Mouse (Mus musculus) gastrocnemius, postnatal 10 days (tissue): ENCODE data around the gene Cacul1. TPM values are rescaled to one million over a fixed set of nuclear protein-coding genes. Genes with fewer than 3 reads are reported as not detected.

Source experiments
- DNase-seq: peaks from one replicate; pipeline ENCODE4 v3.0.0; 2021; ENCODE audit warnings: mixed read lengths
- microRNA-seq, 2 experiments: library from miRNA; unstranded; fragments of <30 nt; microRNA quantifications; one replicate each; pipeline ENCODE4 v1.2.0; 2021
- total RNA-seq, 2 experiments: library from RNA; stranded (reverse); gene quantifications; 2 replicates each; pipeline ENCODE4 v1.2.3; 2021

The Cacul1 gene
- total RNA-seq, 2 experiments from 2014 or later, result 26.7 to 28.6 TPM

DNA sequence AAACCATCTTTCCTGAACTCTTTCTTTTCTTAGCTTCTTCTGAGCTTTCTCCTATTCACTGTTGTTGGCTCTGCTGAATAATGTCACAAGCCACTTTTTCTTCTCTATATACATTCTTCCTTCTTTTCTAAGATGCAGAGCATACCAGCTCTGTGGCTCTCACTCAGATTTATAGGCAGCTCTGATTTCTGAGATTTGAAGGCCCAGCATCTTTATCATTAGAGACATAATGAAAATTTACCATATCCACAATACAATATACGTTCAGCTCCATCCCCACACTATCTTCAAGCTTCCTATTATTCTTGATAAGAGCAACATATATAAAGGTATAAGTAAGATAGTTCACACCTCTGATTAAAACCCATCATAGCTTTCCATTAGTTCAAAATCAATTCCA is 50.7 kb downstream of the Cacul1 start:
- DNase-seq, result no peak

- no peak for DNase-seq
These were observed 51.5 kb downstream of the Cacul1 start for GRCm38 (mm10) chr19:60529302-60529701.

DNA sequence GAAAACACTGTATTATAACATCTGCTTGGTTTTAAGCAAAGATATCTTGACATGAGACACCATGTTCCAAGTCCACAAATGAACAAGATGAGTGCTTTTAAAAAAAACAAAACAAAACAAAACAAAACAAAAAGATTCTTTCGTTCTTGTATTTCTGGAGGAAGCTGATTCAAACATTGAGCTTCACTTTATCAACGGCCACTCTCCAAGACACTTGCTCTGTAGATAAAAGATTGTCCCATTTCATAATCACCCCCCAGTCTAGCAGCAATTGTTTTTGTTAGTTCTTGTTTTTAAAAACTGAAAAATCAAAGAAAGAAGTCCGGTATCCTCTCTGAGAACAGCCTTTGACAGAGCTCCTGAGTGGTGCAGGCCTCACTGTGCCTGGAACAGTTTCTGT is 52.2 kb downstream of the Cacul1 start:
- DNase-seq, result no peak

DNA sequence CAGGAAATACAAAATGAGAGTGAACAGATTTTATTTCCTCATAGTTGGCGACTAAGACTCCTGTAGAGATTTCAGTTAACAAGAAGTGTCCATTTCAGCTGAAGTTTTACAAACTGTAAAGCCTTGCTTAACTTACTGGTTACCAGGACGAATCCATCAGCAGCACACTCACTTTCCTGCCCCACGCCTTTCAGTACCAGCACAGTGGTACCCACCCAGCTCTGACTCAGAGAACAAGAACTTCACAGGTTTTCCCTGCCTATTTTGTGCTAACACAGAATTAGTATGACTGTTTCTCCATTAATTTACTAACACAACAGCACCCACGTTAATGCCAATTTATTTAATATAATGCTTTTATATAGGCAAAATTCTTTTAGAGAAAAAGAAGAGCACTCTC is 53.9 kb downstream of the Cacul1 start:
- DNase-seq, result no peak

DNA sequence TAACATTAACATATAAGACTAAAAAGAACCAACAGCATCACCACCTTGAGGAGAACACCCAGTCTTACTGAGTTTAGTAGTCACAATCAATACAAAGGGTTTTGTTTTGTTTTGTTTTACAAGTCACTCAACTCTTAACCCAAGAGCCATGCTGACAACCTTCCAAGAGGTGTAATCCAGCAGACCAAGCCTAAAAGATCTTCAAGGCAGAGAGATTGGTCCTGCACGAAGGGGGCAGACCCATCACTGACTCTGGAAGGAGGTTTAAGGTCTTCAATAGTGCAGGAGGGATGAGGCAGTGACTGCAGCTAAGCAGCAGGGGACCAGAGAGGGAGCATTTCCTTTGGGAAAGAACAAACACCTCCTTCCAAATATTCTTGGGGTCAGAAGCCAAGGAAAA is 55.7 kb downstream of the Cacul1 start:
- no peak for DNase-seq

DNA sequence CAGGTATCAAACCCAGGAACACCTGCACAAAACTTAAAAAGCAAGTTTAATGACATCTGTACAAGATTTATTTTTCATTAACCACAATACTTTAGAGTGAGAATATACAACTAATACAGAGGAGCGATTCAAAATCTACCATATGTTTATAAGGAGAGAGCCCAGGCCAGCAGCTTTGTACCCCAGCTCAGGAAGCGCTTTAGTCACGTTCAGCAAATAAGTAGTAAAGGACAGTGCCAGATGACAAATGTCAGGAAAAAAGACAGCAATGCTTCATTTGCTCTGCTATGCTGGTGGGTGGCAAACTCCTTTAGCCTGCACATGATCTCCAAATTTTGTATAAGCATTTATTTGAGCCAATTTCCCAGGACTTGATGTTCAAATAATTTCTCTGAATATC is 56.1 kb downstream of the Cacul1 start:
- no peak for DNase-seq

DNA sequence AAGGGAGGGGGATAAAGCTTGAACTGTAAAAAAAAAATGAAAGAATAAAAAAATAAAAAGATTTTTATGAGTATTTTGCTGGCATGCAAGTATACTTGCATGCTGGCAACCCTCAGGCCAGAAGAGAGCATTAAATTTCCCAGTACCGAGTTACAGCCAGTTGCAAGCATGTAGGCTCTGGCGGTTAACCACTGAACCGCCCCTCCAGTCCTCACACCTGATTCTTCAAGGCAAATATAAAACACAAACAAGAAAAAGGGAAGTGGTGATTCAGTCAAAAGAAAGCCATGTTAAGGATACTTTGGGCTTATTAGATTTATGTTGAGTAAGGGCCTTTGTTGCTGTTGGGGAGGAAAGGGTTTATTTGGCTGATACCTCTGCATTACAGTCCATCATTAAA is 60.7 kb downstream of the Cacul1 start:
- DNase-seq, result no peak

DNA sequence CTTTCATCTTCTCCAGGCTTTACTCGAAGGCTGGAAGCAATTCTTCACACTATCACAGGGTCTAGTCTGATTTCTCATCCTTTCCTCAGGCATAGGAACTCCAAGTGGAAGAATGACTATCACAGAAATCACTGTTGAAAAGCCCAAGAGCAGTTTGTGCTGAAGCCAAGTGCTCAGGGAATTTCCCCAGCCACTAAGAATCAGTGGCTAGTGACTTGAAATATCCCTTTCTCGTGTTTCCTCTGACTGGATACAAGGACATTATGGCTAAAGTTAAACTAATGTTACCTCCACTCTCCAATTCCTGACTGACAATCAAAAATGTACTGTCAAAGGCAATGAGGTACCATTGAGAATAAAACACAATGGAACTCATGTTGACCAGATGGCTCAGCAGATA is 65.8 kb downstream of the Cacul1 start:
- DNase-seq, result no peak

- no peak for DNase-seq
These were observed 67.4 kb downstream of the Cacul1 start for GRCm38 (mm10) chr19:60513431-60513830.

- DNase-seq, result no peak
These were observed 80.6 kb downstream of the Cacul1 start for GRCm38 (mm10) chr19:60500209-60500608.

DNA sequence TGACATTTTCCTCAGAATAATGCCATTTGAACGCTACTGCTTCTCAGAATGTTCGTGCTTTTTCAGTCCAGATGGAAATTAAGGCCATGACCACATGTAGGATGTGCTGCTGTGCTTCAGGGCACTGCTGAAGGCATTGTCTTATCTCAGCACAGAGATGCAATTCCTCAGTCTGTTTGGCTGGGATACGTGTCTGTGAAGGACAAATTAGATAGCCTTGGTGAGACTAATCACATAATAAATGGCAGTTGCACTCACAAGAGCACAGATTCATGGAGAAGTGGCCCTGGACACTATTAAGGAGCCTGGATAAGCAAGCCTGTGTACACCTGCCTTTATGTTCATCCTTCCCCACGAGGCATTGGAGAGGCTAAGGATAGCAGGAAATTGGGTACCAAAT is 83.7 kb downstream of the Cacul1 start:
- no peak for DNase-seq

DNA sequence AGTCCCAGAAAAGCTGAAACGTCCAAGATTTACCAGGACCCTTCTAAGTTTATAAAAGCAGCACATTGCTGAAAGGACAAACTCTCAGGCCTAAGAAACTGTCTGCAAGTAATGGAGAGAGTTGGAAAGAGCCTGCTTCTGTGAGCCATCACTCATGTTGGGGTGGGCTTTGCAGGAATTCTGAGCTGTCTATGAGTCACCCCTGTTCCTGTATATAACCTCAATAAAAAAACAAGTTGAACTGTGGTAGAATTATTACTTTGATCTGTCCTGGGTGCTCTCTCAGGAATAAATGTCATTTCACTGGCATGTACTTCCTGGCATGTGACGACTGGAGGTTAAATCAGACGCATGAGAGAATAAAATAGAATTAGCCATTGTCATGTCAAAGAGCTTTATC is 85.1 kb downstream of the Cacul1 start:
- no peak for DNase-seq

GRCm38 (mm10) chr19:60489566-60489965 is 91.3 kb downstream of the Cacul1 start:
- DNase-seq, result no peak

- DNase-seq, result no peak
These were observed 95.6 kb downstream of the Cacul1 start for GRCm38 (mm10) chr19:60485261-60485660.

GRCm38 (mm10) chr19:60478859-60479258 is 102.0 kb downstream of the Cacul1 start:
- DNase-seq, result no peak

DNA sequence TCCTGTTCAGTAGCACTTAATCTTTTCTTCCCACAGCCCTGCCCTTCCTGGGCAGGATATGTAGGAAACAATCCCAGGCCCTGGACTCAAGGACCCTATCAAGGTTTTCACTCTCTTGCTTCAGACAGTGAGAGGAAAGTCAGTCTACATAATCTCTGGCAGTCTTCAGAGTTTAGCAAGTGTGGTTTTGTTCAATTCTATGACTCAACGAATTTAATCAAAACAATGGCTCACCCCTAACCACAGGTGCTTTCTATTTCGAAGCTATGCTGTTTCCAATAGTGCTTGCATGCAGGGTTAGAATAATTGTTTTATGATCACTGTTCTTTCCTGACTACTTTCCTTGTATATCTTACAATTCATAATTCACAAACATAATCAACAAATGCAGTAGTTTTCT is 103.0 kb downstream of the Cacul1 start:
- no peak for DNase-seq

Small RNA genes lying within 50 kb of the gene (microRNA-seq; reads per million reads assigned to microRNA genes)
- gene Gm25238, result 0 reads per million in 2 experiments

Other genes starting within 250 kb of the Cacul1 start
- not detected for gene Prlhr, start 112.7 kb downstream of the Cacul1 start, total RNA-seq
- under 1 TPM; 0.38 to 0.45 TPM for gene Nanos1, start 175.0 kb upstream of the Cacul1 start, total RNA-seq
- 100 to 1,000 TPM in 1 of 2 experiments, 10 to 100 TPM in 1; 96.2 to 105 TPM for gene Eif3a, start 209.6 kb upstream of the Cacul1 start, total RNA-seq
- gene Fam45a, start 230.6 kb upstream of the Cacul1 start, total RNA-seq, result 10 to 100 TPM; 15.2 to 20.1 TPM